Mouse (Mus musculus) stomach, embryonic 16.5 days (tissue): ENCODE measurements at regions not wholly inside any gene's neighbourhood (a gene's known extent, or its start where the extent isn't known, plus 50 kb on each side); places are given as distances from the start of the nearest gene placed in this dataset.
"Not testable (repeated sequence)": the region's sequence is repeated elsewhere in the genome, so short reads cannot be mapped to it uniquely, and the experiment has no call there.

Experiments used
- ATAC-seq: fragments of 200-750 bp; cut with Nextera tagmentation; 2 replicates; pipeline ENCODE4 v1.8.0; 2017; ENCODE audit warnings: moderate number of reproducible peaks, moderate TSS enrichment; ENCODE audit not compliant: insufficient read depth, low FRiP score
- H3K27ac ChIP-seq: fragments of 300-500 bp; sonication (generic); 2 replicates; pipeline ENCODE4 v1.5.1; 2014; ENCODE audit warnings: low read length
- H3K27me3 ChIP-seq: fragments of 300-500 bp; sonication (generic); 2 replicates; pipeline ENCODE4 v1.6.1; 2014; ENCODE audit warnings: low read length, control low read depth, mixed read lengths; ENCODE audit not compliant: control insufficient read depth, insufficient read depth
- H3K36me3 ChIP-seq: fragments of 300-500 bp; sonication (generic); 2 replicates; pipeline ENCODE4 v1.6.1; 2014; ENCODE audit warnings: low read length; ENCODE audit not compliant: control insufficient read depth, insufficient read depth
- H3K4me1 ChIP-seq: fragments of 300-500 bp; sonication (generic); 2 replicates; pipeline ENCODE4 v1.6.1; 2014; ENCODE audit warnings: low read length, control low read depth, mixed read lengths; ENCODE audit not compliant: control insufficient read depth, insufficient read depth
- H3K4me2 ChIP-seq: fragments of 300-500 bp; sonication (generic); 2 replicates; pipeline ENCODE4 v1.6.1; 2014; ENCODE audit warnings: low read depth, low read length, mixed read lengths
- H3K4me3 ChIP-seq: fragments of 300-500 bp; sonication (generic); replicated peaks from 2 replicates; pipeline ENCODE4 v1.5.1; 2014; ENCODE audit warnings: mild to moderate bottlenecking, low read length
- H3K9ac ChIP-seq: fragments of 300-500 bp; sonication (generic); 2 replicates; pipeline ENCODE4 v1.6.1; 2014; ENCODE audit warnings: low read length
- H3K9me3 ChIP-seq: fragments of 300-500 bp; sonication (generic); replicated peaks from 2 replicates; pipeline ENCODE4 v1.6.1; 2016; ENCODE audit warnings: low read length, control low read depth; ENCODE audit not compliant: control insufficient read depth
- WGBS: fragments of 180-500 bp; shearing (Covaris S2); extraction: QIAGEN DNeasy Blood & Tissue Kit; methylation state at CpG from one replicate; pipeline ENCODE4 v1.1.7; 2014; 5-methylcytosine and 5-hydroxymethylcytosine counted together

- H3K9me3 ChIP-seq: no peaks in the 10 kb centered on the region
- no peak overlapping the region for H3K4me3 ChIP-seq
- 23% methylated on average over 6 of the region's 6 CpGs for WGBS
- no peaks in the 10 kb centered on the region for H3K27me3 ChIP-seq
- no peak overlapping the region for H3K27ac ChIP-seq
- H3K9ac ChIP-seq: no peak overlapping the region
- ATAC-seq: no peak
- no peaks in the 10 kb centered on the region for H3K4me1 ChIP-seq
- H3K4me2 ChIP-seq: no peak overlapping the region
- no peaks in the 10 kb centered on the region for H3K36me3 ChIP-seq
These were observed 672.4 kb upstream of the Nr2f1 start for GRCm38 (mm10) chr13:78871976-78872375.

GRCm38 (mm10) chr13:78871254-78871653, 671.7 kb upstream of the Nr2f1 start:
- Histone ChIP-seq H3K4me3 (no peak overlapping the region), H3K4me2 (no peak overlapping the region), H3K4me1 (no peaks in the 10 kb centered on the region), H3K36me3 (no peaks in the 10 kb centered on the region), H3K27me3 (no peaks in the 10 kb centered on the region), H3K9ac (no peak overlapping the region), H3K9me3 (no peaks in the 10 kb centered on the region), H3K27ac (no peak overlapping the region)
- no peak for ATAC-seq
- 32% methylated on average over 2 of the region's 2 CpGs for WGBS

GRCm38 (mm10) chr13:78824357-78824756, 624.8 kb upstream of the Nr2f1 start:
- H3K36me3 ChIP-seq, H3K4me2 ChIP-seq, H3K27ac ChIP-seq, H3K27me3 ChIP-seq, ATAC-seq, H3K4me1 ChIP-seq, H3K9ac ChIP-seq, H3K4me3 ChIP-seq, H3K9me3 ChIP-seq: not testable (repeated sequence)
- 87% methylated on average over 4 of the region's 4 CpGs for WGBS

GRCm38 (mm10) chr13:78809656-78810055, 610.1 kb upstream of the Nr2f1 start:
- no peaks in the 10 kb centered on the region for H3K4me1 ChIP-seq
- H3K9ac ChIP-seq: no peak overlapping the region
- 27% methylated on average over 2 of the region's 2 CpGs for WGBS
- H3K27ac ChIP-seq: no peak overlapping the region
- H3K27me3 ChIP-seq: no peaks in the 10 kb centered on the region
- peak; percentile 56; the same call in 1 of the 2 replicates for ATAC-seq
- H3K36me3 ChIP-seq: no peaks in the 10 kb centered on the region
- no peaks in the 10 kb centered on the region for H3K9me3 ChIP-seq
- H3K4me3 ChIP-seq: no peak overlapping the region
- H3K4me2 ChIP-seq: no peak overlapping the region

- Histone ChIP-seq H3K4me3 (no peak overlapping the region), H3K4me1 (no peaks in the 10 kb centered on the region), H3K27me3 (no peaks in the 10 kb centered on the region), H3K9ac (no peak overlapping the region), H3K27ac (no peak overlapping the region), H3K4me2 (no peak overlapping the region), H3K9me3 (no peaks in the 10 kb centered on the region), H3K36me3 (no peaks in the 10 kb centered on the region)
- ATAC-seq: no peak
These were observed 603.2 kb upstream of the Nr2f1 start for GRCm38 (mm10) chr13:78802838-78803124.

GRCm38 (mm10) chr13:78802011-78802837, 602.7 kb upstream of the Nr2f1 start:
- no peak overlapping the region for H3K27ac ChIP-seq
- no peaks in the 10 kb centered on the region for H3K27me3 ChIP-seq
- H3K9me3 ChIP-seq: no peaks in the 10 kb centered on the region
- no peaks in the 10 kb centered on the region for H3K4me1 ChIP-seq
- H3K36me3 ChIP-seq: no peaks in the 10 kb centered on the region
- no peak overlapping the region for H3K4me2 ChIP-seq
- ATAC-seq: no peak
- WGBS: 38% methylated on average over 7 of the region's 7 CpGs
- H3K9ac ChIP-seq: no peak overlapping the region
- no peak overlapping the region for H3K4me3 ChIP-seq

GRCm38 (mm10) chr13:78799641-78800040, 600.1 kb upstream of the Nr2f1 start:
- WGBS: 72% methylated on average over 3 of the region's 3 CpGs
- ATAC-seq: no peak
- H3K9me3 ChIP-seq: no peaks in the 10 kb centered on the region
- H3K9ac ChIP-seq: no peak overlapping the region
- H3K4me1 ChIP-seq: no peaks in the 10 kb centered on the region
- no peaks in the 10 kb centered on the region for H3K27me3 ChIP-seq
- H3K4me2 ChIP-seq: no peak overlapping the region
- no peak overlapping the region for H3K27ac ChIP-seq
- H3K4me3 ChIP-seq: no peak overlapping the region
- no peaks in the 10 kb centered on the region for H3K36me3 ChIP-seq

- no peak for ATAC-seq
- no peaks in the 10 kb centered on the region for H3K27me3 ChIP-seq
- H3K27ac ChIP-seq: no peak overlapping the region
- H3K4me2 ChIP-seq: no peak overlapping the region
- no peak overlapping the region for H3K9ac ChIP-seq
- H3K4me1 ChIP-seq: no peaks in the 10 kb centered on the region
- no peak overlapping the region for H3K4me3 ChIP-seq
- no peaks in the 10 kb centered on the region for H3K9me3 ChIP-seq
- H3K36me3 ChIP-seq: no peaks in the 10 kb centered on the region
These were observed 595.7 kb upstream of the Nr2f1 start for GRCm38 (mm10) chr13:78795228-78795627.

GRCm38 (mm10) chr13:78784285-78784684, 584.7 kb upstream of the Nr2f1 start:
- H3K4me3 ChIP-seq: no peak overlapping the region
- ATAC-seq: no peak
- peak overlapping the region; percentile 14; the same call in 1 of the 2 replicates for H3K27ac ChIP-seq
- no peaks in the 10 kb centered on the region for H3K27me3 ChIP-seq
- no peaks in the 10 kb centered on the region for H3K36me3 ChIP-seq
- H3K4me1 ChIP-seq: no peaks in the 10 kb centered on the region
- no peaks in the 10 kb centered on the region for H3K9me3 ChIP-seq
- H3K9ac ChIP-seq: no peak overlapping the region
- no peak overlapping the region for H3K4me2 ChIP-seq
- WGBS: 20% methylated on average over 2 of the region's 2 CpGs
